Mouse (Mus musculus): ENCODE results near the gene Pkmyt1. TPM values are rescaled to one million over a fixed set of nuclear protein-coding genes. Genes with fewer than 3 reads are reported as not detected.
A peak's percentile ranks its signal among the peaks of the same experiment; 100 is the strongest.
"Not testable (repeated sequence)": the region's sequence is repeated elsewhere in the genome, so short reads cannot be mapped to it uniquely, and the experiment has no call there.

The Pkmyt1 gene
- polyA plus RNA-seq, 1 experiment from 2014 or later: 52.8 TPM

GRCm38 (mm10) chr17:23755689-23756088, 29.6 kb downstream of the Pkmyt1 start:
- no peak for ATAC-seq (ENCODE audit: low FRiP score, low read depth)
- Histone ChIP-seq H3K4me2 (replicated peaks) (no peak overlapping the region), H3K4me3 (no peak overlapping the region), H3K27me3 (no peaks in the 10 kb centered on the region), H3K9ac (no peak overlapping the region), H3K27ac (no peak overlapping the region), H3K36me3 (peaks cover 96% of the 10 kb centered on the region), H3K9me3 (no peaks in the 10 kb centered on the region), H3K4me1 (no peaks in the 10 kb centered on the region)
- 97% methylated on average over 13 of the region's 13 CpGs for WGBS

DNA sequence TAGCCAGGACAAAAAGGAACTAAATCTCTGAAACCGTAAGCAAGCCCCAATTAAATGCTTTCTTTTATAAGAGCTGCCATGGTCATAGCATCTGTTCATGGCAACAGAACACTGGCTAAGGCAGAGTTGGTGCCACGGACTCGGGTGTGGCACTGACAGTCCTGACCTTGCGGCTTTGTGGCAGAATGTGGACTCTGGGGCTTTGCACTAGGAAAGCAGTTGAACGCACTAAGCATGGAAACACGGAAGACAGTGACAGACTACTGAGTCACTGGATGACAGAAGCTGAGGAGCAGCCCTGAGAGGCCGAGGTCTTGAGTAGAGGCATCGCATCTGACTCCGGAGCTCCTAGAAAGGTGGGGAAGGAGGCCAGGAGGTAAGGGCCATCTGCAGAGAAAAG, 31.4 kb downstream of the Pkmyt1 start:
- H3K9me3 ChIP-seq: no peaks in the 10 kb centered on the region
- H3K9ac ChIP-seq: no peak overlapping the region
- no peaks in the 10 kb centered on the region for H3K4me1 ChIP-seq
- no peak overlapping the region for H3K4me3 ChIP-seq
- no peak overlapping the region for H3K4me2 ChIP-seq (replicated peaks)
- no peaks in the 10 kb centered on the region for H3K27me3 ChIP-seq
- no peak for ATAC-seq (ENCODE audit: low FRiP score, low read depth)
- no peak overlapping the region for H3K27ac ChIP-seq
- H3K36me3 ChIP-seq: peaks cover 98% of the 10 kb centered on the region
- WGBS: 93% methylated on average over 9 of the region's 9 CpGs

- 87% methylated on average over 8 of the region's 8 CpGs for WGBS
- no peaks in the 10 kb centered on the region for H3K4me1 ChIP-seq
- H3K4me3 ChIP-seq: no peak overlapping the region
- H3K4me2 ChIP-seq (replicated peaks): no peak overlapping the region
- ATAC-seq (ENCODE audit: low FRiP score, low read depth): no peak
- no peak overlapping the region for H3K9ac ChIP-seq
- no peaks in the 10 kb centered on the region for H3K27me3 ChIP-seq
- peaks cover 91% of the 10 kb centered on the region for H3K36me3 ChIP-seq
- no peaks in the 10 kb centered on the region for H3K9me3 ChIP-seq
- H3K27ac ChIP-seq: no peak overlapping the region
Observed at GRCm38 (mm10) chr17:23758801-23759200, 32.7 kb downstream of the Pkmyt1 start.

GRCm38 (mm10) chr17:23760231-23760630, 34.1 kb downstream of the Pkmyt1 start:
- 89% methylated on average over 9 of the region's 9 CpGs for WGBS
- ATAC-seq (ENCODE audit: low FRiP score, low read depth): no peak
- Histone ChIP-seq H3K27ac (no peak overlapping the region), H3K4me1 (no peaks in the 10 kb centered on the region), H3K36me3 (peaks cover 78% of the 10 kb centered on the region), H3K4me2 (replicated peaks) (no peak overlapping the region), H3K9ac (no peak overlapping the region), H3K9me3 (no peaks in the 10 kb centered on the region), H3K27me3 (no peaks in the 10 kb centered on the region), H3K4me3 (no peak overlapping the region)

- no peak overlapping the region for H3K27ac ChIP-seq
- ATAC-seq (ENCODE audit: low FRiP score, low read depth): no peak
- no peaks in the 10 kb centered on the region for H3K27me3 ChIP-seq
- no peak overlapping the region for H3K9ac ChIP-seq
- H3K9me3 ChIP-seq: no peaks in the 10 kb centered on the region
- H3K4me3 ChIP-seq: no peak overlapping the region
- H3K4me1 ChIP-seq: no peaks in the 10 kb centered on the region
- H3K36me3 ChIP-seq: peaks cover 69% of the 10 kb centered on the region
- H3K4me2 ChIP-seq (replicated peaks): no peak overlapping the region
- WGBS: 98% methylated on average over 3 of the region's 3 CpGs
Observed at GRCm38 (mm10) chr17:23761155-23761554, 35.0 kb downstream of the Pkmyt1 start.

DNA sequence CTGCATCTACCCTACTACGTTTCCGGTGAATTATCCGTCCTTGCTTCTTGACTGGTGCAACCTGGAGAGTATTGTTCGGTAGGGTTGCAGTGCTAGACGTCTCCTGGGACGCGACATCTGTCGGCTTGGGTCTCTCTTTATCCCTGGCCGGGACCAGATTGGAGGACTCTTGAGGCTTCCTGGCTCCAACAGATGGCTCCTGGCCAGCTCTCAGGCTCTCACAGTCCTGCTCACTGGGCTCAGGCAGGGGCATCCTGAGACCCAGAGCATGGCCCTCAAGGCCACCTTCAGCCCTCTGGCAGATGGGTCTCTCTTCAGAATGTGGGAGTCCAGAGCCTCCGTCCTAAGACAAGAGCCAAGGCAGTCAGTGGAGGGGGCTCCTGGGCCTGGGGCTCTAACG, 36.8 kb downstream of the Pkmyt1 start:
- H3K4me2 ChIP-seq (replicated peaks): no peak overlapping the region
- H3K27ac ChIP-seq: no peak overlapping the region
- ATAC-seq (ENCODE audit: low FRiP score, low read depth): no peak
- H3K27me3 ChIP-seq: no peaks in the 10 kb centered on the region
- no peaks in the 10 kb centered on the region for H3K4me1 ChIP-seq
- no peaks in the 10 kb centered on the region for H3K9me3 ChIP-seq
- peaks cover 53% of the 10 kb centered on the region for H3K36me3 ChIP-seq
- WGBS: 94% methylated on average over 11 of the region's 11 CpGs
- no peak overlapping the region for H3K4me3 ChIP-seq
- no peak overlapping the region for H3K9ac ChIP-seq

DNA sequence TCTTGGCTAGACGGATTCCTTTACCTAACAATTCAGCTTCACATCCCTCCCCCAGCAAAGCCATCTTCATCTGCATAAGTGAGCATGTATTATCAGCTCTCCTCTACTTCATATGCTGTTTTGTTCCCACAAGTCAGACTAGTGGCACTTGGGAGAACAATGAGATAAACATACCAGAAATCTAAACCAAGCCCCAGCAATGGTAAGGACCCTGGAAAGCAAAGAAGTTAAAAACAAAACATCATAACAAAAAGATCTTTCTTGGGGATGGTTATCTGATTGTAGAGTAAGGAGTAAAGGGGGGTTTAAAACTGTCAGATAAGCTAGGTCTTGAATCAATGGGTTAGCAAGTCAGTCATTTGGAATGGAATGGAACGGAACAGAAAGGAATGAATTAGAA, 44.4 kb downstream of the Pkmyt1 start:
- peak overlapping the region; percentile 79 for H3K4me3 ChIP-seq
- H3K27ac ChIP-seq: no peak overlapping the region
- H3K9me3 ChIP-seq: no peaks in the 10 kb centered on the region
- H3K9ac ChIP-seq: peak overlapping the region; percentile 90
- peak overlapping the region; percentile 78 for H3K4me2 ChIP-seq (replicated peaks)
- H3K27me3 ChIP-seq: no peaks in the 10 kb centered on the region
- H3K36me3 ChIP-seq: peaks cover 15% of the 10 kb centered on the region
- no peak for ATAC-seq (ENCODE audit: low FRiP score, low read depth)
- 29% methylated on average over 2 of the region's 2 CpGs for WGBS
- H3K4me1 ChIP-seq: peaks cover 8% of the 10 kb centered on the region

- no peak overlapping the region; the same call in 1 of the 2 replicates for H3K27ac ChIP-seq
- WGBS: under 1% methylated on average over 19 of the region's 19 CpGs
- peak overlapping the region; percentile 79 for H3K4me3 ChIP-seq
- H3K9me3 ChIP-seq: no peaks in the 10 kb centered on the region
- peaks cover 16% of the 10 kb centered on the region for H3K36me3 ChIP-seq
- no peaks in the 10 kb centered on the region for H3K27me3 ChIP-seq
- peak overlapping the region; percentile 90 for H3K9ac ChIP-seq
- peaks cover 8% of the 10 kb centered on the region for H3K4me1 ChIP-seq
- ATAC-seq (ENCODE audit: low FRiP score, low read depth): no peak; the same call in 1 of the 2 replicates
- H3K4me2 ChIP-seq (replicated peaks): peak overlapping the region; percentile 78
Observed at GRCm38 (mm10) chr17:23770896-23771283, 44.8 kb downstream of the Pkmyt1 start.

GRCm38 (mm10) chr17:23771284-23772218, 45.4 kb downstream of the Pkmyt1 start, which contains the start of gene Flywch1:
Gene Flywch1 (minus strand): TSS chr17:23771602.
- 3% methylated on average over 51 of the region's 58 CpGs for WGBS
- peak within 1 kb of the TSS; percentile 78 for H3K4me2 ChIP-seq (replicated peaks)

DNA sequence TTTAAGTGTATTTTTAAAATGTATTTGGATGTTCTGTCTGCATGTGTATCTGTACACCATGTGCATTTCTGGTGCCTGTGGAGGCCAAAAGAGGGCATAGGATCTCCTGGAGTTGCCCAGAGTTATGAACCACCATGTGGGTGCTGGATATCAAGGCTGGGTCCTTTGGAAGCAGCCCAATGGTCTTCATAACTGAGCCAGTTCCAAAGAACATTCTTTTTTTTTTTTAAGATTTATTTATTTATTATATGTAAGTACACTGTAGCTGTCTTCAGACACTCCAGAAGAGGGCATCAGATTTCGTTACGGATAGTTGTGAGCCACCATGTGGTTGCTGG, 46.1 kb downstream of the Pkmyt1 start:
- H3K4me3 ChIP-seq: peak overlapping the region; percentile 79; the same call in 1 of the 2 replicates
- H3K4me2 ChIP-seq (replicated peaks): peak overlapping the region; percentile 78; the same call in 1 of the 2 replicates
- WGBS: 80% methylated on average over 2 of the region's 2 CpGs
- not testable (repeated sequence) for H3K9me3 ChIP-seq; ATAC-seq (ENCODE audit: low FRiP score, low read depth); H3K9ac ChIP-seq; H3K27ac ChIP-seq; H3K27me3 ChIP-seq; H3K4me1 ChIP-seq
- H3K36me3 ChIP-seq: peaks cover 25% of the 10 kb centered on the region

More at GRCm38 (mm10) chr17:23771284-23772218, 45.4 kb downstream of the Pkmyt1 start, which contains the start of gene Flywch1:
- Histone ChIP-seq H3K4me3 (peak within 1 kb of the TSS; percentile 79), H3K4me1 (peaks cover 8% of the 10 kb centered on the region), H3K9ac (peak within 1 kb of the TSS; percentile 90), H3K9me3 (no peaks in the 10 kb centered on the region), H3K27ac (peak within 1 kb of the TSS; percentile 64), H3K36me3 (peaks cover 23% of the 10 kb centered on the region), H3K27me3 (no peaks in the 10 kb centered on the region)
- ATAC-seq (ENCODE audit: low FRiP score, low read depth): peak; percentile 98

GRCm38 (mm10) chr17:23773676-23774075, 47.5 kb downstream of the Pkmyt1 start:
- Histone ChIP-seq H3K27me3 (no peaks in the 10 kb centered on the region), H3K4me2 (replicated peaks) (no peak overlapping the region)

DNA sequence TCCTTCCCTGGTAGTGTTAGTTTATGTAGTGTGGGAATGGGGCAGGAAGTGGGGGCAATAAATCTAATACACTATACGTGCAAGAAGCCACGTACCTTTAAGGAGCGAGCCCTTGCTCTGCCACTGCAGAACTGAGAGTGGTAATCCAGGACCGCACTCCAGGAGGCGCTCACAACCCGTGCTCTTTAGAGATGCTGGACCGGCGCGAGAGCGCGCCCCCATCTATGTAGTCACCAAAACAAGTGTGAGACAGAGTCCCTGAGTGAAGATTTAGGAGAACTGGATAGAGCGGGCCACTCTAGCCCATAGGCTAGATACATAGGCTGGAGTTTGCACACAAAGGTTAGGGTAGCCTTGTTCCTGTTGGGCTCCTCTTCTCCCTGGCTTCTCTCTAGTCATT, 48.0 kb downstream of the Pkmyt1 start:
- Histone ChIP-seq H3K9ac (no peak overlapping the region), H3K4me1 (peaks cover 8% of the 10 kb centered on the region), H3K4me3 (no peak overlapping the region), H3K36me3 (peaks cover 12% of the 10 kb centered on the region), H3K9me3 (no peaks in the 10 kb centered on the region), H3K4me2 (replicated peaks) (no peak overlapping the region), H3K27ac (no peak overlapping the region), H3K27me3 (no peaks in the 10 kb centered on the region)
- no peak; the same call in 1 of the 2 replicates for ATAC-seq (ENCODE audit: low FRiP score, low read depth)
- 3% methylated on average over 12 of the region's 12 CpGs for WGBS

More at GRCm38 (mm10) chr17:23773676-23774075, 47.5 kb downstream of the Pkmyt1 start:
- Histone ChIP-seq H3K27ac (no peak overlapping the region), H3K4me3 (no peak overlapping the region), H3K9me3 (no peaks in the 10 kb centered on the region), H3K4me1 (peaks cover 8% of the 10 kb centered on the region), H3K36me3 (peaks cover 15% of the 10 kb centered on the region), H3K9ac (no peak overlapping the region)
- no peak for ATAC-seq (ENCODE audit: low FRiP score, low read depth)
- WGBS: 66% methylated on average over 6 of the region's 6 CpGs
